Mouse (Mus musculus) gastrocnemius, postnatal 36 days (tissue): ENCODE results near the gene Lyve1. TPM values are rescaled to one million over a fixed set of nuclear protein-coding genes. Genes with fewer than 3 reads are reported as not detected.
A peak's percentile ranks its signal among the peaks of the same experiment; 100 is the strongest.
"Not testable (repeated sequence)": the region's sequence is repeated elsewhere in the genome, so short reads cannot be mapped to it uniquely, and the experiment has no call there.

Experiments
- DNase-seq, 2 experiments: peaks; one replicate each; pipeline ENCODE4 v3.0.0; 2022
- intact Hi-C: fragments of 180-260 bp; cut with DNase I; formaldehyde crosslinking; loops from one replicate; pipeline ENCODE4 v1.15.1; 2025
- long read RNA-seq, 2 experiments: library from polyadenylated mRNA; stranded (forward); transcript quantifications; one replicate each; pipeline ENCODE4 v2.0.0; 2021
- total RNA-seq, 2 experiments: library from RNA; stranded (reverse); gene quantifications; 2 replicates each; pipeline ENCODE4 v1.2.3; 2021

Lyve1 gene
- total RNA-seq, result 1 to 10 TPM; 4.5 to 8.0 TPM
- long read RNA-seq, experiment 1, partial matches to known transcripts, result 0 of 2 reads
- long read RNA-seq, experiment 1, other reads (novel, unspliced or antisense), result 1 of 2 reads
- long read RNA-seq, experiment 2, partial matches to known transcripts, result 0 of 1 reads
- long read RNA-seq, experiment 2, other reads (novel, unspliced or antisense), result 1 of 1 reads

DNA sequence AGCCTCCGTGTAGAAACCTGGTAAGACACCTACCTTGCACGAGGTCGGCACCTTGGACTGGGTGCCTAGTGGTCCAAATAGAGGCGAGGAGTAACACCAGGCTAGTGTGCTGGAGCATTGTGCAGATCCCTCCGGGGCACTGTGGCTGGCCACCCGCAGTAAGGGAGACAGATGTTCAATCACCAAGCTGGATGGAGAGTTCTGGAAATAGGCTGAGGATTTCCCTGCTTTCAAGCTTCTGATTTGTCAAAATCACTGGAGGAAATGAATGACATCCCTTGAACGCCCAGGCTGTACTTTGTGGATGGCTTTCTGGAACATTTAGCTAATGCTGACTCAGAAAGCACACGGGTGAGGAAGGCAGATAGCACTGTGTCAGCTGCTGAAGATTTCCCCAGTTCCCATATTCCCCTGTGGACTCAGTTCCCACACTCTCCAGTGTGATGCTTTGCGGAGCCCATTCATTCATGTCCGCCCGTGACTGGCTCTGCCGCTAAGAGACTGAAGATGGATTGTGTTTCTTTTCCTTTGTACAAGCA is at the start of gene Lyve1:
Gene Lyve1, minus strand, starts transcription at position 489 of the 539 bp plus-strand sequence.
- intact Hi-C loops, result no loop called here
- no peak for DNase-seq

DNA sequence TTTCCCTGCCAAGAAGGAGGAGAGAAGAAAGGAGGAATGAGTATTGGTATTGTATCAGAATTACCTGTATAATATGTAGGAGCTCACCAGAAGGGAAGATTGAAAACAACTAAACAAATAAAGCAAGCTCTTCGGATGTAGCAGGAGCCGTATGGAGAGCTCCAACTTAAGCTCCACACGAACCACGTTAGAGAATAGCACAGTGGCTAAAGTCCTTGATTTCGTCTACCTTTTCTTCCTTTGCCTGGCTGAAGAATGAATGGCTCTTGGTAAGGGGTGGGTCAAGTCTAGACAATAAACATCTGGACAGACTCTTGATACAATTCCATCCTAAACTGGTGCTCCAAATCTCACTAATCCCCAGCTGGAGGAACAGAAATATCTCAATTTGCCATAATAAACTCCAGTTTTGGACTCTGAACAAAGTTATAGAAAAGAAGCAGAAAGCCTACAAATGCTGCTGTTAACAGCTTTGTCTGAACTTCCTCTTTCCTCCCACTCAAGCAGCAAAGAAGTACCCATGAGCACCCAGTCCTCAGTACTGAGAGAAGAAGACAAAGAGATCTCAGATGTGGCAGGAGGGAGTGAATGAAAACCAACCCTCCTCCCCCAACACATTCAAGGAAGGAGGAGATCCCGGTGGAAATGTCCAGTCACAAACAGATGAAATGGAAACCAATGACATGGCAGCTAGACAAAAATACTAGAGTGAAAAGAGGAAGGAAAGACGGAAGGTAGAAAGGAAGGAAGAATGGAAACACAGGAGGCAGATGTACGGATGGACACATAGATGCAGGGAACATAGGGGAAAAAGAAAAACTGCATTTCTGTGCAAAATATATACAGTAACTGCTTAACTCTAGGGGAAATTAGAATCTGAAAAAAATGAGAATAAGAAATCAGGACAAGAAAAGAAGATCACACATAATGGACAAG is 45.4 kb upstream of the Lyve1 start:
- intact Hi-C loops, result no loop called here
- DNase-seq, result no peak

- no peak for DNase-seq
- intact Hi-C loops, result no loop called here
These were observed 43.5 kb upstream of the Lyve1 start for GRCm38 (mm10) chr7:110906566-110906965.

DNA sequence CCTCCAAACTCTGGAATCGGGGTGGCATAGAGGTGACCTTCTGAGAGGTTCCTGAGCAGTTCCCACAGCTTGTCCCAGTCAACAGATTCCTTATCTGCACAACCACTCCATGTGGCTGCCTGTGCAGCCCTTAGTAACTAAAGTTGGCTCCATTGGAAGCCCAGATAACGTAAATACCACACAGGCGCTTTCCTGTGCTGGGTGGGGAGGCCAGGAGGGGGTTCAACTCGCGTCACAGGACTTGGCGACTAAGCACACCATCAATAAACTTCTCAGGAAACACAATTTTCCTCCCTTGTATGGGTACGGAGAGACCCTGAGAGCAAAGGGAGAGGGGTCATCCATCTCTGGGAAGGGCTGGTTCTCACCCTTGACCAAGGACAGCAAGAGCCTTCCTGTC is 40.2 kb upstream of the Lyve1 start:
- no peak for DNase-seq
- intact Hi-C loops, result no loop called here

DNA sequence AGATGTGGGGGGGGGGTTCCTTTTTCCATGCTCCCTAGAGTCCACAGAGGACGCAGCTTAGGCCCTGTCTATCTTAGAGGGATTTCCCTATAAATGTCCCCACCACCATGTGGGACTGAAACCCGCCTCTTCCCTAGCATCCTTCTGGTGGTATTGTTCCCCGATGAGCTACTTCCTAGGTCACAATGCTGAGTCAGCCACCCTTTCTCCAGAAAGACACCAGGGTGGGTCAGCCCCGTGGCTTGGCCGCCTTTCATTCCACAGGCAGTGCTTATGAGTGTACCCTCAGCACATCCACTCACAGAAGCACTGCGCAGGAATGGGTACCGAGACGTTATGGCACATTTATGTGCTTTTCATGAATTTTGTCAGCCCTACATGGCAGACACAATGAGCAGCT is 34.2 kb upstream of the Lyve1 start:
- no peak for DNase-seq
- intact Hi-C loops, result no loop called here

- intact Hi-C loops, result no loop called here
- no peak for DNase-seq
These were observed 33.4 kb upstream of the Lyve1 start for GRCm38 (mm10) chr7:110896453-110896852.

- DNase-seq, intact Hi-C loops: not testable (repeated sequence)
These were observed 32.7 kb upstream of the Lyve1 start for GRCm38 (mm10) chr7:110895772-110896171.

DNA sequence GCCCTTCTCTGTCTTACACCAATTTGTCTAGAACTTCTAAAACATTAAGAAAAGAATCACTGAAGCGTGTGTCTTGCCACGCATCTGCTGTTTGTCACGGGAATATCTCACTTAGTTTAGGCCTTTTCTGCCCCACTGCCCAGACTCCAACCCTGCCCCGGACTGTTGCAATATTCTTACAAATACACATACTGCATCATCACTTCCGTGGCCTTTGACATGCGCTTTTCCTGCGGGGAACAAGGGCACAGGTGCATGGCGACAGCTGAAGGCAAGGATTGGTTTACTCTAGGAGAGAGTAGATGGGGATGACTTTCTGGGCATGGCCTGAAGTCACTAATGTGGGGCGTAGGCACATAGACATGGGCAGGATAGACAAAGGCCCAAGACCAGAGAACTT is 31.6 kb upstream of the Lyve1 start:
- DNase-seq, result no peak
- intact Hi-C loops, result no loop called here

- DNase-seq, result no peak
- intact Hi-C loops, result no loop called here
These were observed 31.0 kb upstream of the Lyve1 start for GRCm38 (mm10) chr7:110893943-110894610.

DNA sequence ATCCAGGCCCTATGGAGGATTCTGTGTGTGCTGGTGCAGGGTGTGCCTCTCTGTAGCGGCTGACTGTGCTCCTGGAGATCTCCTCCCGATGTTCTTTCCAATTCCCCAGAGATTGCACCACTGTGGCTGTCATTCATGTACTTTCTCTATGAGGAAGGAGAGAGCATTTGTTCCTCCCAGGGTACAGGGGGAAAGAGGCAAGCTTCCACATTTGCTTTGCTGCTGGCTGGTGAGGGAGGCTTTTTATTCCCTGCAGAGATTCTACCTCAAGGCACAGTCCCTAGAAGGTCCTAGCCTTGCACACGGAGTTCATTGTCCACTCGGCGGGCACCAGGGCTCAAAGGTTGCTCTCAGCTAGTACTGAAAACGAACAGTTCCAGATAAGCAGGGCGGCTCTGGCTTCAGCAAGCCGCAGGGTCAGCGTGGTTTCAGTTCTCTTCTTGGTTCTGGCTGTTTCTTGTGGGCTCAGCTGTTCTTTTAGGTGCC is 28.5 kb upstream of the Lyve1 start:
- intact Hi-C loops, result no loop called here
- DNase-seq, result peak; percentile 29 to 41

DNA sequence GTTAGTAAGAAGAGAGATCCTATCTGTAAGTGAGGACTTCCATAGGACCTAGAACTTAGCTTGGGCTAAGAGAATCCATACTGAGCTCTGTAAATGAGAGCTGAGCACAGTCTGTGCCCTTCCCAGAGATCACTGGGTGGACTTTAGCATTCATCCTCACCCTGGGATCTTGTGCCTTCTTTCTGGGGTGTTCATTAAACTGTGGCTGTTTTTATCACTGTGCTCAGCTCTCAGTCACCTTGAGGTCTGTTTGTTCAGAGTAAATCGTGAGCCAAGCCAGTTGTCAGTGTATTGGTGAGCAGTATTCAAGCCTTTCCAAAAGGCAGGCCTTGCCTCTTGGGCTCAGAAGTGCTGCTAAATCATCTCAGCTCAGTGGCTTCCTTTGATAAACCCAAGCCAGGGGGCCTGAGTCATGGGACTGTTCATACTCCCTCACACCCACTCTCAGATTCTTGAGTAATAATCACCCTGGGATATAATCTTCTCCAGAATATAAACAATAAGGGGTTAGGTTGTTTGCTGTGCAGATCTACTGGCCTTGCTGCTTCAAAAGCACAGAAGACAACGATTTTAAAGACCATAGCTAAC is 18.8 kb upstream of the Lyve1 start:
- intact Hi-C loops, result no loop called here
- DNase-seq, result no peak

- intact Hi-C loops, result no loop called here
- no peak for DNase-seq
These were observed 15.0 kb upstream of the Lyve1 start for GRCm38 (mm10) chr7:110878028-110878427.

DNA sequence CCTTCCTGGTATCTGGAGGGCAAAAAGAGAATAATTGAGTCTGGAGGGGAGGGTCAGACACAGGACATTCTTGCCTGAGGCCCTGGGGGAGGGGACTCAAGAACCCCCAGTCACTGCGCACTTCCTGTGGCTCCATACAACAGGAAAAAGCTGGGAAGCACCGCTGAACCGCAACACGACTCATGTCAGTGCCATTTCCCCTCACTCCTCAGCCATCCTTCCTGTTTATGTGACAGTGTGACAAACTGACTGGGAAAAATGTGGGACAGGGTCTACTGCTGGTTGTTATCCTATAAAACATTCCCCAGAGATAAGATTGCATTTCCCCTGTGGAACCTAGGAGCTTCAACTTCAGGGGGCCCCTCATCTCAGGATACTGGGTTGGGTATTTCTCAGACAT is 13.9 kb upstream of the Lyve1 start:
- DNase-seq, result no peak
- intact Hi-C loops, result no loop called here

- intact Hi-C loops, result loop anchor here (5.0 kb wide), 1 partner anchor 53 kb away; no protein-coding TSS in a partner anchor
- DNase-seq, result no peak
These were observed 5.8 kb upstream of the Lyve1 start for GRCm38 (mm10) chr7:110868807-110869206.

DNA sequence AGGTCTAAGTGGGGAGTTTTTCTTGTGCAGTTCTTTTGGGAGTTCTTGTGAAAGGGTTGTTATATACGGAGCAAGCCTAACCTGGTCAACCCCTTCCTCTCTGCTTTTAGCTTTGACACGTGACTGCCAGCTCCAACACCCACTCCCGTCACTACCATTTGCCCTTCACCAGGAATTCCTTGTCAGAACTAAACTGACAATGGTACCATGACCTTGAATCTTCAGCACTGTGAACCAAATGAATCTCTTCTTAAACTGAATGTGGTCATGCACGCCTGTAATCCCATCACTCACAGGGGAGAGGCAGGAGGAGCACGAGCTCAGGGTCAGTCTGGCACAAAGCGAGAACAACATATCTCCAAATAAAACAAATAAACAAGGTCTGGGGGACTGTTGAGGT is 4.1 kb upstream of the Lyve1 start:
- no peak for DNase-seq
- intact Hi-C loops, result loop anchor here (5.0 kb wide), 1 partner anchor 55 kb away; no protein-coding TSS in a partner anchor

DNA sequence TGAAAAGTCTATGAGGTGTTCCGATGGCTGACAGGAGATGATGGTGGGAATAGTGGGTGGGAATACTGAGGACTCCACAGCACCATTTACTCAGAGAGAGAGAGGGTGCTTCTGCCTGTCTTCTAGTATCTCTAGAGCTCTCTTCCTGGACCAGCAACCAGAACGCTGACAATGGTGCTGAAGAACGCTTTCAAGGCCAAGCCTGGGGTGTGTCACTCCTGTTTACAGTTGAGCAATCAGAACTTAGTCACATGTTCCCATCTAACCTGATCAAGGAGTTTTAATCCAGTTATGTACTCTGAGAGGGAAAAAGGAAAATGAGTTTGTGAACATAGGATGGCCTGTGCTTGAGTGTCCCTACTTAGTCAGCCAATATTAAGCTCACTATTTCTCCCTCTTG is 3.0 kb upstream of the Lyve1 start:
- intact Hi-C loops, result loop anchor here (5.0 kb wide), 1 partner anchor 56 kb away; no protein-coding TSS in a partner anchor
- no peak for DNase-seq

DNA sequence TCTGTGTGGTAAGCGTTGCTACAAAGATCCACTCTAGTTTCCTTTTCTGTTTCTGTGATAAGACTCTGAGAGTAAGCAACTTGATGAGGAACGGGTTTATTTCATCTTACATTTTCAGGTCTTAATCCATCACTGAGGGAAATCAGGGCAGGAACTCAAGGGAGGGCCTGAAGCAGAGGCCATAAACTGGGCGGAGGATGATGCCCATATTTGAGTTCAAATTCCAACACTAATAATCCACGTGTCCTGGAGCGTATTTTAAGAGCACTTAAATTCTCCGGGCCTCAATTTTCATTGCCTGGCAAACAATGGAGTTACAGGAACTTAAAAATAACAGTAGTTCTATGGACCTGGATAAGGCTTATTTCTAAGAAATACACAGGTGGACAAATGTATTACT is 2.5 kb upstream of the Lyve1 start:
- DNase-seq, result no peak
- intact Hi-C loops, result loop anchor here (5.0 kb wide), 1 partner anchor 57 kb away; no protein-coding TSS in a partner anchor

DNA sequence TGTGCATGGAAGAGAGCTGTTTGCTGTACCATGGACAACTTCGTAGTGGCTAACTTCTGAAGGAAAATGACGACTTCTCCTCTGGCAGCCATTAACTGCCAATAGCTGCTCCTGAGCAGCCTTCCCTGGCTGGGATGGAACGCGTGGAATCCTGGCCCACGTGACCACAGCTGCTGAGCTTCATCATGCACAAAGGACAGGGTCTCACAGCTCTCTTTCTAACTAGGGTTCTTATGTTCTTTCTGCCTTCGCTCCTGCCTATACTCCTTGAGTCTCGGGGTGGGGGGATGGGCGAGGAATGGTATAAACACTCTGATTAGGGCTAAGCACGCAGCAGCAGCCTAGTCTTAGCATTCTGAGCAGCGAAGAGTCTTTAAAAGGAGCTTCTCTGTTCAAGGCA is 2.0 kb upstream of the Lyve1 start:
- DNase-seq, result no peak
- intact Hi-C loops, result loop anchor here (5.0 kb wide), 1 partner anchor 57 kb away; no protein-coding TSS in a partner anchor

GRCm38 (mm10) chr7:110860129-110860528 is 2.9 kb downstream of the Lyve1 start:
- no peak for DNase-seq
- intact Hi-C loops, result no loop called here

- intact Hi-C loops, result no loop called here
- no peak for DNase-seq
These were observed 7.4 kb downstream of the Lyve1 start for GRCm38 (mm10) chr7:110855604-110856003.
